Mouse (Mus musculus): ENCODE measurements around the gene Faim2. TPM values are rescaled to one million over a fixed set of nuclear protein-coding genes. Genes with fewer than 3 reads are reported as not detected.
A peak's percentile ranks its signal among the peaks of the same experiment; 100 is the strongest.

Faim2 gene
- 22.2 and 23.8 TPM in 2 replicates for polyA plus RNA-seq (2015; fragmentation: Nextera tagmentation; extraction: Ambion mirVana)

GRCm38 (mm10) chr15:99527629-99528353 lies at the start of gene Faim2:
TSS of gene Faim2 (minus strand) at chr15:99528165.
- Histone ChIP-seq H3K27me3 (peaks cover 6% of the 10 kb centered on the region), H3K4me1 (replicated peaks) (peaks cover 28% of the 10 kb centered on the region), H3K36me3 (no peaks in the 10 kb centered on the region), H3K9ac (peak within 1 kb of the TSS; percentile 60), H3K4me3 (peak within 1 kb of the TSS; percentile 30), H3K27ac (replicated peaks) (peak within 1 kb of the TSS; percentile 54), H3K4me2 (peak within 1 kb of the TSS; percentile 56), H3K9me3 (no peaks in the 10 kb centered on the region)
- 13% methylated on average over 22 of the region's 27 CpGs for WGBS
- peak; percentile 78 for ATAC-seq (ENCODE audit: low read depth)

GRCm38 (mm10) chr15:99569123-99569522 lies 41.2 kb upstream of the Faim2 start:
- no peak overlapping the region for H3K4me3 ChIP-seq
- ATAC-seq (ENCODE audit: low read depth): no peak
- H3K27me3 ChIP-seq: no peaks in the 10 kb centered on the region
- no peak overlapping the region for H3K4me2 ChIP-seq
- WGBS: 87% methylated on average over 10 of the region's 10 CpGs
- no peak overlapping the region for H3K27ac ChIP-seq (replicated peaks)
- no peaks in the 10 kb centered on the region for H3K9me3 ChIP-seq
- peaks cover 6% of the 10 kb centered on the region; the same call in 1 of the 2 replicates for H3K4me1 ChIP-seq (replicated peaks)
- H3K9ac ChIP-seq: no peak overlapping the region
- no peaks in the 10 kb centered on the region for H3K36me3 ChIP-seq

- Histone ChIP-seq H3K4me2 (no peak overlapping the region), H3K27ac (replicated peaks) (no peak overlapping the region), H3K4me1 (replicated peaks) (peaks cover 10% of the 10 kb centered on the region; the same call in 1 of the 2 replicates), H3K9ac (no peak overlapping the region), H3K4me3 (no peak overlapping the region), H3K36me3 (no peaks in the 10 kb centered on the region), H3K27me3 (no peaks in the 10 kb centered on the region), H3K9me3 (no peaks in the 10 kb centered on the region)
- WGBS: 67% methylated on average over 6 of the region's 6 CpGs
- no peak for ATAC-seq (ENCODE audit: low read depth)
Measured at GRCm38 (mm10) chr15:99568682-99569081, 40.7 kb upstream of the Faim2 start.

GRCm38 (mm10) chr15:99567371-99567770 lies 39.4 kb upstream of the Faim2 start:
- H3K36me3 ChIP-seq: no peaks in the 10 kb centered on the region
- WGBS: 75% methylated on average over 4 of the region's 4 CpGs
- no peaks in the 10 kb centered on the region for H3K9me3 ChIP-seq
- H3K27ac ChIP-seq (replicated peaks): no peak overlapping the region
- H3K27me3 ChIP-seq: no peaks in the 10 kb centered on the region
- H3K9ac ChIP-seq: no peak overlapping the region
- H3K4me3 ChIP-seq: no peak overlapping the region
- peaks cover 10% of the 10 kb centered on the region; the same call in 1 of the 2 replicates for H3K4me1 ChIP-seq (replicated peaks)
- H3K4me2 ChIP-seq: no peak overlapping the region
- ATAC-seq (ENCODE audit: low read depth): no peak

- no peaks in the 10 kb centered on the region for H3K36me3 ChIP-seq
- 81% methylated on average over 10 of the region's 10 CpGs for WGBS
- ATAC-seq (ENCODE audit: low read depth): no peak
- H3K9ac ChIP-seq: no peak overlapping the region
- no peak overlapping the region for H3K27ac ChIP-seq (replicated peaks)
- peaks cover 10% of the 10 kb centered on the region; the same call in 1 of the 2 replicates for H3K4me1 ChIP-seq (replicated peaks)
- H3K4me3 ChIP-seq: no peak overlapping the region
- no peaks in the 10 kb centered on the region for H3K27me3 ChIP-seq
- no peaks in the 10 kb centered on the region for H3K9me3 ChIP-seq
- H3K4me2 ChIP-seq: no peak overlapping the region
Measured at GRCm38 (mm10) chr15:99560246-99560645, 32.3 kb upstream of the Faim2 start.

GRCm38 (mm10) chr15:99558947-99559346 lies 31.0 kb upstream of the Faim2 start:
- 86% methylated on average over 1 of the region's 1 CpGs for WGBS
- Histone ChIP-seq H3K27me3 (no peaks in the 10 kb centered on the region), H3K27ac (replicated peaks) (no peak overlapping the region)

GRCm38 (mm10) chr15:99553767-99554166 lies 25.8 kb upstream of the Faim2 start:
- H3K4me1 ChIP-seq (replicated peaks): no peaks in the 10 kb centered on the region
- no peak overlapping the region for H3K4me2 ChIP-seq
- H3K9me3 ChIP-seq: no peaks in the 10 kb centered on the region
- no peaks in the 10 kb centered on the region for H3K27me3 ChIP-seq
- 82% methylated on average over 6 of the region's 6 CpGs for WGBS
- no peaks in the 10 kb centered on the region for H3K36me3 ChIP-seq
- no peak overlapping the region for H3K27ac ChIP-seq (replicated peaks)
- no peak for ATAC-seq (ENCODE audit: low read depth)
- H3K9ac ChIP-seq: no peak overlapping the region
- no peak overlapping the region for H3K4me3 ChIP-seq

More at GRCm38 (mm10) chr15:99558947-99559346, 31.0 kb upstream of the Faim2 start:
- Histone ChIP-seq H3K36me3 (no peaks in the 10 kb centered on the region), H3K4me3 (no peak overlapping the region), H3K9me3 (no peaks in the 10 kb centered on the region), H3K9ac (no peak overlapping the region), H3K4me2 (no peak overlapping the region), H3K4me1 (replicated peaks) (peaks cover 2% of the 10 kb centered on the region; the same call in 1 of the 2 replicates)
- no peak for ATAC-seq (ENCODE audit: low read depth)

- H3K4me1 ChIP-seq (replicated peaks): peaks cover 5% of the 10 kb centered on the region; the same call in 1 of the 2 replicates
- no peak for ATAC-seq (ENCODE audit: low read depth)
- H3K4me3 ChIP-seq: no peak overlapping the region
- whole genome bisulfite sequencing: 33% methylated on average over 2 of the region's 2 CpGs
- no peak overlapping the region for H3K4me2 ChIP-seq
- no peaks in the 10 kb centered on the region for H3K36me3 ChIP-seq
- no peak overlapping the region for H3K9ac ChIP-seq
- no peaks in the 10 kb centered on the region for H3K27me3 ChIP-seq
- no peak overlapping the region for H3K27ac ChIP-seq (replicated peaks)
- no peaks in the 10 kb centered on the region for H3K9me3 ChIP-seq
Measured at GRCm38 (mm10) chr15:99549901-99550300, 21.9 kb upstream of the Faim2 start.

GRCm38 (mm10) chr15:99547732-99548131 lies 19.8 kb upstream of the Faim2 start:
- Histone ChIP-seq H3K4me3 (no peak overlapping the region), H3K27ac (replicated peaks) (no peak overlapping the region), H3K9ac (no peak overlapping the region), H3K9me3 (no peaks in the 10 kb centered on the region), H3K4me2 (no peak overlapping the region), H3K36me3 (no peaks in the 10 kb centered on the region), H3K27me3 (peaks cover 8% of the 10 kb centered on the region; the same call in 1 of the 2 replicates), H3K4me1 (replicated peaks) (peaks cover 5% of the 10 kb centered on the region; the same call in 1 of the 2 replicates)
- WGBS: 81% methylated on average over 6 of the region's 6 CpGs
- no peak for ATAC-seq (ENCODE audit: low read depth)

- Histone ChIP-seq H3K4me3 (no peak overlapping the region), H3K27me3 (peaks cover 8% of the 10 kb centered on the region; the same call in 1 of the 2 replicates), H3K27ac (replicated peaks) (0 out of 2 replicates have a peak overlapping the region, but pooled peaks have one; percentile 11), H3K9ac (no peak overlapping the region), H3K4me1 (replicated peaks) (peaks cover 5% of the 10 kb centered on the region; the same call in 1 of the 2 replicates), H3K4me2 (no peak overlapping the region), H3K36me3 (no peaks in the 10 kb centered on the region), H3K9me3 (no peaks in the 10 kb centered on the region)
- WGBS: 49% methylated on average over 11 of the region's 11 CpGs
- ATAC-seq (ENCODE audit: low read depth): peak; percentile 72
Measured at GRCm38 (mm10) chr15:99546596-99546995, 18.6 kb upstream of the Faim2 start.

- no peaks in the 10 kb centered on the region for H3K9me3 ChIP-seq
- H3K9ac ChIP-seq: no peak overlapping the region
Measured at GRCm38 (mm10) chr15:99544047-99544446, 16.1 kb upstream of the Faim2 start.

GRCm38 (mm10) chr15:99539891-99540290 lies 11.9 kb upstream of the Faim2 start:
- H3K9ac ChIP-seq: no peak overlapping the region
- no peak overlapping the region for H3K27ac ChIP-seq (replicated peaks)
- no peak overlapping the region for H3K4me2 ChIP-seq
- peaks cover 13% of the 10 kb centered on the region for H3K4me1 ChIP-seq (replicated peaks)
- no peaks in the 10 kb centered on the region for H3K9me3 ChIP-seq
- WGBS: 81% methylated on average over 8 of the region's 8 CpGs
- H3K36me3 ChIP-seq: no peaks in the 10 kb centered on the region
- H3K4me3 ChIP-seq: no peak overlapping the region
- H3K27me3 ChIP-seq: peaks cover 8% of the 10 kb centered on the region; the same call in 1 of the 2 replicates
- no peak for ATAC-seq (ENCODE audit: low read depth)

More at GRCm38 (mm10) chr15:99544047-99544446, 16.1 kb upstream of the Faim2 start:
- H3K4me3 ChIP-seq: no peak overlapping the region
- H3K27ac ChIP-seq (replicated peaks): no peak overlapping the region
- H3K36me3 ChIP-seq: no peaks in the 10 kb centered on the region
- H3K4me2 ChIP-seq: no peak overlapping the region
- H3K27me3 ChIP-seq: peaks cover 8% of the 10 kb centered on the region; the same call in 1 of the 2 replicates
- no peak for ATAC-seq (ENCODE audit: low read depth)
- WGBS: 76% methylated on average over 7 of the region's 7 CpGs
- H3K4me1 ChIP-seq (replicated peaks): peaks cover 5% of the 10 kb centered on the region; the same call in 1 of the 2 replicates

All from neural tube, embryonic 13.5 days (tissue).